Mouse (Mus musculus): ENCODE measurements around the gene Muc3.

GRCm38 (mm10) chr5:137090870-137091269 is 58.3 kb downstream of the Muc3 start:
- TF ChIP-seq TAL1 (conservative IDR thresholded peaks at IDR 0.05; ENCODE audit: low read depth, low read length) (no peak), CTCF (IDR thresholded peaks at IDR 0.05; ENCODE audit: low read depth, low read length) (no peak)

Data from G1E (cell line).